Mouse (Mus musculus) brain, embryonic 14.5 days (tissue): Measurements from ENCODE around the gene Dyrk1a. TPM values are rescaled to one million over a fixed set of nuclear protein-coding genes. Genes with fewer than 3 reads are reported as not detected.

ENCODE experiments used
- DNase-seq: peaks from one replicate; pipeline ENCODE4 v3.0.0-alpha.2; 2011; ENCODE audit warnings: low read depth
- CTCF ChIP-seq: fragments of 200-500 bp; IDR thresholded peaks from 2 replicates; pipeline ENCODE4 v1.5.1; 2012; ENCODE audit warnings: inconsistent platforms, mild to moderate bottlenecking, moderate library complexity, borderline replicate concordance; ENCODE audit not compliant: insufficient read depth, insufficient read length; ENCODE audit errors: extremely low read depth
- POLR2A ChIP-seq: fragments of 200-500 bp; IDR thresholded peaks from 2 replicates; pipeline ENCODE4 v1.6.1; 2012; ENCODE audit warnings: mild to moderate bottlenecking, inconsistent platforms, borderline replicate concordance; ENCODE audit not compliant: poor library complexity, insufficient read depth, insufficient read length, severe bottlenecking; ENCODE audit errors: extremely low read depth
- polyA plus RNA-seq: library from polyadenylated mRNA; depleted of rRNA; stranded (reverse); fragments of >200 nt; gene quantifications from 2 replicates; pipeline ENCODE4 v1.2.3, GENCODE M21; 2012

Gene Dyrk1a
- polyA plus RNA-seq, 1 experiment = 57.3 TPM

- TF ChIP-seq POLR2A (no peak), CTCF (no peak)
- no peak for DNase-seq
Observed at GRCm38 (mm10) chr16:94566834-94567585, 2.8 kb upstream of the Dyrk1a start.

- no peak for TF ChIP-seq POLR2A
- TF ChIP-seq CTCF = no peak
- no peak for DNase-seq
Observed at GRCm38 (mm10) chr16:94567751-94568150, 2.1 kb upstream of the Dyrk1a start.

- no peak for TF ChIP-seq CTCF
- TF ChIP-seq POLR2A = peak; percentile 91
- DNase-seq = peak; percentile 16
Observed at GRCm38 (mm10) chr16:94568335-94569228, 1.2 kb upstream of the Dyrk1a start.

- peak; percentile 51 for DNase-seq
- TF ChIP-seq POLR2A = 0 out of 2 replicates have a peak, but pooled peaks have one; percentile 27
- TF ChIP-seq CTCF = no peak
Observed at GRCm38 (mm10) chr16:94570361-94571041, 691 bp downstream of the Dyrk1a start.

- DNase-seq = peak; percentile 15
- TF ChIP-seq CTCF (no peak), POLR2A (no peak)
Observed at GRCm38 (mm10) chr16:94571111-94571993, 1.5 kb downstream of the Dyrk1a start.

- TF ChIP-seq CTCF = no peak
- TF ChIP-seq POLR2A = no peak
- no peak for DNase-seq
Observed at GRCm38 (mm10) chr16:94572422-94572821, 2.6 kb downstream of the Dyrk1a start.

GRCm38 (mm10) chr16:94574025-94574717 is 4.4 kb downstream of the Dyrk1a start:
- TF ChIP-seq CTCF (no peak), POLR2A (no peak)
- DNase-seq = no peak

GRCm38 (mm10) chr16:94574718-94575094 is 4.9 kb downstream of the Dyrk1a start:
- DNase-seq = no peak
- TF ChIP-seq CTCF (no peak), POLR2A (no peak)

- DNase-seq = no peak
- TF ChIP-seq CTCF (no peak), POLR2A (no peak)
Observed at GRCm38 (mm10) chr16:94575757-94576156, 5.9 kb downstream of the Dyrk1a start.

GRCm38 (mm10) chr16:94579348-94579747 is 9.5 kb downstream of the Dyrk1a start:
- no peak for DNase-seq
- TF ChIP-seq CTCF (no peak), POLR2A (no peak)

- no peak for DNase-seq
- TF ChIP-seq POLR2A (no peak), CTCF (no peak)
Observed at GRCm38 (mm10) chr16:94580844-94581405, 11.1 kb downstream of the Dyrk1a start.
